Mouse (Mus musculus): Measurements from ENCODE around the gene Zfp668.
A peak's percentile ranks its signal among the peaks of the same experiment; 100 is the strongest.
"Not testable (repeated sequence)": the region's sequence is repeated elsewhere in the genome, so short reads cannot be mapped to it uniquely, and the experiment has no call there.

Zfp668 gene

DNA sequence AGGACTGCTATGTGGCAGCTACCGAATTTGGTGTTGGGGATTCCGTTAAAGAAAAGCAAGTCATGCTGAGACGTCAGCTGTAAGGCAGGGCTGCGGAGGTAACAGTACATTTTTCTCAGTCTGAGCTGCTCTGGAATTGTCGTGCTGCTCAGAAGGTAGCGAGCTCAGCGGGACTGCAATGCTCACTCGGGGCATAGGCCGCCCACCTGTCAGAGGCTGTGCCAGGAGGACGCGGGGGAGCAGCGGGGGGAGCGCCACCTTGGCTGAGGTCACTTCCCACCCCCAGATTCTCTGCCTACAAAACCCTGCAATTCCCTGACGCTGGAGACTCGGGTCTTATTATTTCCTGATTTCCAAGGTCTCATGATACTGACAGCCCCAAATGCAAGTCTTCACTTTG, 35.7 kb downstream of the Zfp668 start:
- peak; percentile 16 for DNase-seq (ENCODE audit: low spot score)

GRCm38 (mm10) chr7:127840031-127840430, 36.6 kb downstream of the Zfp668 start:
- DNase-seq (ENCODE audit: low spot score) = not testable (repeated sequence)

GRCm38 (mm10) chr7:127837878-127838277, 38.8 kb downstream of the Zfp668 start:
- not testable (repeated sequence) for DNase-seq (ENCODE audit: low spot score)

GRCm38 (mm10) chr7:127837473-127837872, 39.2 kb downstream of the Zfp668 start:
- DNase-seq (ENCODE audit: low spot score) = no peak

DNA sequence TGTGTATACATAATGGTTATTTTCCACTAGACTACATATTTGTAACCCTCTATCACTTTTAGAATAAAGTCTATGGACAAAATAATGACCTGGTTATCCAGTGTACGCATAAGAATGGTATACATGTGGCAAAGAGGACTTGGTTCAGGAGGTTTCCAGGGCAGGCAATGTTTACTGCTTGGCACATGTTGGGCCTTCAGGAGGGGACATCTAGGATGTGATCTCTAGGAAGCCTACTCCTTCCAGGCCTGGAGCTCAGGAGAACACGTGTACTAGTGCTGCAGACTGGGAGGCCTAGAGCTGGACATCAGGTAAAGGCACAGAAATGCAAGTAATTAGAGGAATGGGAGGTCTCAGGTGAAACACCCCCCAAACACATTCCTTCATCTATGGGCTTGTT, 41.1 kb downstream of the Zfp668 start:
- DNase-seq (ENCODE audit: low spot score) = no peak

DNA sequence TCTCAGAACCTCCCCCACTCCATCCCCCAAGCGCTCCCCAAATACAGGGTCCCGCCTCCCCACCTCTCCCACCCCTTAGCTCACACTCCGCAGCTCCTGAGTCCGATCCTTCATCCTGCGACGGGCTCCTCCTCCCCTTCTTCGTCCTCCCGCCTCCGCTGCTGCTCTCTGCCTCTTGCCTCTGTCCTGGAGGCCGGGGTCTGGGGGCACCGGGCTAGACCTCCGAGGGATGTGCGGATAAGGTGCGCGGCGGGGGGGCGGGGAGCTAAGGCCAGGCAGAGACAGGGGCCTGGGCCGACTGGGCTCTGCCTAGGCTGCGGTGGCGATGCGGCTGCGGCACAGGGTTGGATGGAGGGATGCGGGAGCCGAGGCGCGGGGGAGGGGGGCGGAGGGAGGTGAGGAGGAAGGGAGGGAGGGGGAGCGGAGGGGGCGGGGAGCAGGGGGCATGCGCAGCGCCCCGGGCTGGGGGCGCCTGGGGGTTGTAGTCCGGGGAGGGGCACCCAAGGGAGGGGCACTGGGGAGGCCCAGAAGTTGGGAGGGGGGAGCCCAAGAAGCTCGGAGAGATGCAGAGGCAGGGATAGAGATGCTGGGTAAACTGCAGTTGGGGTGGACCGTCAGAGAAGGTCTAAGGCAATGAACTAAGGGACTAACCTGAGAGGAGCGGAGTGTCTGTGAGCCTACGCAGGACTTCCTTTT, 52.3 kb downstream of the Zfp668 start, which contains the start of the genes Stx4a and Stx1b:
TSS of gene Stx4a (plus strand) at position 119 of the 696 bp plus-strand sequence.
TSS of gene Stx1b (minus strand) at position 374 of the 696 bp plus-strand sequence.
- DNase-seq (ENCODE audit: low spot score) = peak; percentile 68

DNA sequence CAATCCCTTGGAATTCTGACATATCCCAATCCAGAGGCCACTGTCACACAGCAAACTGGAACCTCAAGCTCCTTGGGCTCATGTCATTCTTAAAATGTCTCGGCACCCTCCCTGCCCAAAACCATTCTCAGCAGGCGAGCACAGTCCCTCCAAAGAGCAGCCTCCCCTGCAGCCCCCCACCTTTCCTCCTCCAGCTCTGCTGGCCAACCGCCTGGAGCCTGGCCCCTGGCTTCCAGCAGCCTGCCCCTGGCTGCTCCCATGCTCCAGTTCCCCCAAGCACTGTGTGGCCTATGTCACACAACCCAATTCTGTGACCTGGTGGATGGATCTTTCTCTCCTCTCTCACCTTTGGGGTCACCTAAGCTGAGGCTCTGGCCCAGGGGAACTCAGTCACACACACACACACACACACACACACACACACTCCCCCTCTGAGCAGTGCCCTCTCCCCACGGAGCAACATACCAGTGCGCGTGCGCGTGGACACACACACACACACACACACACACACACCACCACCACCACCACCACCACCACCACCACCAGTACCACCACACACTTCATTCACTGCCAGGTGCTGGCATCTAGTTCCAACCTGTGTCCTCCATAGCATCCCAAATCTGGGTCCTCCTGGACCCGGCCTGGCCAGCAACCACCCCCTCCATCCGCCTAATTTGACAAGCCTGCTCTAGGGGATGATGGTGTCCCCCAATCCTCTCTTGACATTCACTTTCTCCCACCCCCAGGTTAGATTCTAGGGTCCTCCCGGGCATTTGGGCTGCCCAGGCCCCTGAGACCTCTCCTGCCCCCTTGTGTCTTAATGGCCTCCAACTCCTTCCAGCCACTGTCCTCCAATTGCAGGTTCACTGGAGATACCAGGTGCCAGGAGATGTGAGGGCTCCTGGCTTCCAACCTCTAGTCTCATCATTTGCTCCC, 53.1 kb downstream of the Zfp668 start:
- DNase-seq (ENCODE audit: low spot score) = peak; percentile 16

DNA sequence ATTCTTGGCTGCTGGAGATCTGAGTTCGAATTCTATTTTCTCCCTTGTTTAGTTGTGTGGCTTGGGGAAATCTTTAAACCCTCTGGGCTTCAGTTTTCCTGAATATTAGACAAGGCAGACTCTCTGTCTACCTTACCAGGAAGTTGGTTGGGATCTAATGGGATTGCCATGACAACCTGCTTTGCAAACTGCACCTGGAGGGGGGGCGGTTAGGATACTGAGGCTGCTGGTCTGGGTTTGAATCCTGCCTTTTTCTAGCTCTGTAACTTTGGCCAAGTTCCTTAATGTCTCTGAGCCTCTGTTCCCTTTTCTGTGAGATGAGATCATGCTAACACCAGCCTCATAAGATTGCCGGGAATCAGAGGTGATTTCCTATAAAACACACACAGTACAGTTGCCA, 54.1 kb downstream of the Zfp668 start:
- no peak for DNase-seq (ENCODE audit: low spot score)

DNA sequence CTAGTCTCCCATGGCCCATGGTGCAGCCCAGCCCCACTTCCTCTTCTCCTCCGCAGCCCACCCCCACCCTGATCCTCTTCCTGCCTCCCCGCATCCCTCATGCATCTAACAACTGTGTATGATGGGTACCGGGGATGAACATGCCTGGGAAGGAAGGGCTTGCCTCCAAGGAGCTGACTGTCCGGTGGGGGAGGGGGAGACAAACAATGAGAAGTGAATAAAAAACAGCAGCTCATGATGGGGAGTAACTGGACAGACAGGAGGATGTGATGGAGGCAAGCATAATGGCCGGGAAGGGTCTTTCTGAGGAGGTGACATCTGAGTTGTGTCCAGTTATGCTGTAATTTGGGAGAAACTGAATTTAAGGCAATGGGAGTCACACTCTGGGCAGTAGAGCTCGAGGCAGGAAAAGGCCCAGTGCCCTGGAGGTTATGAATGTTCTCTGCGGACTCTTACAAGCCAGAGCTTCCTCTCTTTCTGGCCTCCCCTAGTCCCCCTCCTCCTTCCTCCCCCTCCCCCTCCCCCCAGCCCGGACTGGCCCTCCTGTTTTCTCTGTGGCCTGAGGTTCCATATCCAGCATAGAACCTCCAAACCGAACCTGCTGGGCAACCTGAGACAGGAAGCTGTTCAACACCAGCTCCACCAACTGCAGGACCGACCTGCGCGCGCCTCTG, 55.7 kb downstream of the Zfp668 start:
- no peak for DNase-seq (ENCODE audit: low spot score)

GRCm38 (mm10) chr7:127817776-127818175, 58.9 kb downstream of the Zfp668 start:
- no peak for DNase-seq (ENCODE audit: low spot score)

DNA sequence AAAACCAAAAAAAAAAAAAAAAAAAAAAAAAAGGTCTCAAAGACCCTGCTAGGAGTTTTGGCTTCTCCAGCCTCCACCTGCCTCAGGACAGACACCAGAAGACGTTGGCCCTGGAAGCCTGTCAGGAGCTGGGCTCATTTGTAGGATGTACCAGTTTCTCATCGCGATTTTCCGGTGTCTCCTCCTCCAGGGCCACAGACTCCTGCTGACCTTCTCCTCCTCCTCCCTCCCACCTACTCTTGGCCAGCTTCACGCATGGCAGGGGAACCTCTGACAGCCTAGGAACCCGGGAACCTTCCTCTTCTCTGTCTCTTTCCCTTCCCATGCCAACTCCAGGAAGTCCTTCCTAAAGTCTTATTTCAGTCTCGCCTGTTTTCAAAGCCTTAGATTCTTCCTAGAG, 59.6 kb downstream of the Zfp668 start:
- no peak for DNase-seq (ENCODE audit: low spot score)

- DNase-seq (ENCODE audit: low spot score) = peak; percentile 19
Observed at GRCm38 (mm10) chr7:127815954-127816821, 60.4 kb downstream of the Zfp668 start.

GRCm38 (mm10) chr7:127815116-127815665, 61.4 kb downstream of the Zfp668 start:
- no peak for DNase-seq (ENCODE audit: low spot score)

- no peak for DNase-seq (ENCODE audit: low spot score)
Observed at GRCm38 (mm10) chr7:127814241-127814921, 62.2 kb downstream of the Zfp668 start.

GRCm38 (mm10) chr7:127813821-127814220, 62.8 kb downstream of the Zfp668 start:
- DNase-seq (ENCODE audit: low spot score) = no peak

Data from embryo, embryonic 10 days (tissue).